19 mouse cellular contexts compared by ENCODE assay signal in genomic region chr19:10016151-10016550, GRCm38 (mm10). TPM values are rescaled to one million over a fixed set of nuclear protein-coding genes. Genes with fewer than 3 reads are reported as not detected.
A peak's percentile ranks its signal among the peaks of the same experiment; 100 is the strongest.
DNase-seq lines count a peak whose midpoint lies in the region; ATAC-seq and TF ChIP-seq lines count a peak whose summit lies in the region.
"Had no signal": no experiment of that assay in that cellular context is flagged by ENCODE, and none has a peak within 500 bp of the region (broad histone marks: within the 10 kb centered on the region; RNA-seq: fewer than 3 reads in every experiment).

No protein-coding gene starts in this region.

- H3K36me3 ChIP-seq in heart, embryonic 10.5 days = no peaks in the 10 kb centered on the region
- no peaks in the 10 kb centered on the region for H3K36me3 ChIP-seq in spleen, adult 2 months (ENCODE audit: control insufficient read depth, insufficient read depth, low read length)
- no peaks in the 10 kb centered on the region for H3K36me3 ChIP-seq in liver, embryonic 11.5 days (ENCODE audit: control insufficient read depth, insufficient read depth, low read length)
- H3K36me3 ChIP-seq: embryonic facial prominence, embryonic 15.5 days; neural tube, embryonic 12.5 days had no signal

- peak overlapping the region; percentile 74 for H3K9ac ChIP-seq in liver, embryonic 11.5 days (ENCODE audit: low read depth, low read length)
- H3K9ac ChIP-seq: embryonic facial prominence, embryonic 15.5 days; neural tube, embryonic 12.5 days had no signal

- H3K4me2 ChIP-seq in liver, embryonic 11.5 days = peak overlapping the region; percentile 100
- H3K4me2 ChIP-seq: embryonic facial prominence, embryonic 15.5 days; neural tube, embryonic 12.5 days had no signal

- H3K27me3 ChIP-seq in heart, embryonic 10.5 days (ENCODE audit: insufficient read depth, poor library complexity, severe bottlenecking) = peaks cover 4% of the 10 kb centered on the region; the same call in 1 of the 2 replicates
- H3K27me3 ChIP-seq in spleen, adult 2 months (ENCODE audit: control insufficient read depth, insufficient read depth, low read length) = peaks cover 3% of the 10 kb centered on the region; the same call in 1 of the 2 replicates
- no peaks in the 10 kb centered on the region for H3K27me3 ChIP-seq in liver, embryonic 11.5 days (replicated peaks; ENCODE audit: control insufficient read depth, insufficient read depth, low read length)
- H3K27me3 ChIP-seq: embryonic facial prominence, embryonic 15.5 days; Patski had no signal

- no peak for DNase-seq in heart, embryonic 10.5 days (ENCODE audit: low spot score)
- no peak for DNase-seq in heart, adult 9 months (ENCODE audit: low spot score in 2 of 2)
- DNase-seq in spleen, adult 2 months (ENCODE audit: low read depth in 1 of 2, low spot score in 2 of 2) = no peak
- DNase-seq in spleen, adult 18-20 months = no peak
- DNase-seq in liver, embryonic 11.5 days (ENCODE audit: low spot score) = no peak
- no peak for DNase-seq in right cerebral cortex, postnatal 4 days
- no peak for DNase-seq in kidney, postnatal 4 days
- DNase-seq: cerebellum, adult 18-20 months; kidney, adult 11 months; kidney, postnatal 36 days; layer of hippocampus, postnatal 36 days; right cerebral cortex, postnatal 25 days; thymus, postnatal 25 days had no signal

- no peak for ATAC-seq in liver, embryonic 11.5 days (replicated peaks; ENCODE audit: low FRiP score)
- ATAC-seq in CD4-positive, CD25-positive, alpha-beta regulatory T cell, adult 4 months = no peak
- ATAC-seq: forebrain, embryonic 16.5 days; lung, postnatal 0 days; Patski had no signal

- TF ChIP-seq CTCF in spleen, adult 2 months (IDR thresholded peaks at IDR 0.05; ENCODE audit: extremely low read depth, insufficient read depth, insufficient read length, insufficient replicate concordance) = no peak

- peak overlapping the region; percentile 67 for H3K4me3 ChIP-seq in heart, embryonic 10.5 days
- 0 out of 2 replicates have a peak overlapping the region, but pooled peaks have one; percentile 2 for H3K4me3 ChIP-seq in spleen, adult 2 months (ENCODE audit: extremely low read depth, insufficient read depth, insufficient read length)
- peak overlapping the region; percentile 69 for H3K4me3 ChIP-seq in liver, embryonic 11.5 days (ENCODE audit: low read depth, low read length)
- H3K4me3 ChIP-seq: embryonic facial prominence, embryonic 15.5 days; neural tube, embryonic 12.5 days had no signal

- peak overlapping the region; percentile 90 for H3K27ac ChIP-seq in heart, embryonic 10.5 days
- H3K27ac ChIP-seq in spleen, adult 2 months (ENCODE audit: insufficient read depth, low read length) = no peak overlapping the region
- peak overlapping the region; percentile 95 for H3K27ac ChIP-seq in liver, embryonic 11.5 days (ENCODE audit: low read depth, low read length)
- H3K27ac ChIP-seq: embryonic facial prominence, embryonic 15.5 days; neural tube, embryonic 12.5 days had no signal

- no peaks in the 10 kb centered on the region for H3K9me3 ChIP-seq in heart, embryonic 10.5 days
- H3K9me3 ChIP-seq in liver, embryonic 11.5 days (ENCODE audit: control insufficient read depth, low read length) = no peaks in the 10 kb centered on the region
- H3K9me3 ChIP-seq: embryonic facial prominence, embryonic 15.5 days; neural tube, embryonic 12.5 days had no signal

- H3K4me1 ChIP-seq in heart, embryonic 10.5 days = peaks cover 68% of the 10 kb centered on the region
- H3K4me1 ChIP-seq in spleen, adult 2 months (ENCODE audit: control insufficient read depth, insufficient read depth, insufficient read length) = peaks cover 6% of the 10 kb centered on the region
- H3K4me1 ChIP-seq in liver, embryonic 11.5 days (replicated peaks; ENCODE audit: control insufficient read depth, insufficient read depth, low read length) = peaks cover 77% of the 10 kb centered on the region

- 61% methylated on average over 4 of the region's 4 CpGs for WGBS in heart, embryonic 10.5 days
- WGBS in spleen, adult 2 months = 89% methylated on average over 4 of the region's 4 CpGs
- WGBS in liver, embryonic 11.5 days = 52% methylated on average over 4 of the region's 4 CpGs

- no peak for TF ChIP-seq POLR2A in spleen, adult 2 months (IDR thresholded peaks at IDR 0.05; ENCODE audit: low read depth, low read length)

RNA-seq across cellular contexts. Expression of gene Rab3il1, which starts 14.7 kb away (rescaled TPM):
- 51.5 and 57.6 TPM in 2 replicates for polyA plus RNA-seq in heart, embryonic 10.5 days (2016; fragmentation: Nextera tagmentation; extraction: Ambion mirVana)
- 73.5 and 77.8 TPM in 2 replicates for polyA plus RNA-seq in spleen, adult 2 months (2012; rRNA removed)
- polyA plus RNA-seq in liver, embryonic 11.5 days (2014; fragmentation: Nextera tagmentation; extraction: Ambion mirVana) = 133 and 137 TPM in 2 replicates
- not detected for polyA plus RNA-seq in CD4-positive, CD25-positive, alpha-beta regulatory T cell, adult 4 months (2017; shearing (Covaris generic))

RNA-seq across cellular contexts. Expression of gene Best1, which starts 14.7 kb away (rescaled TPM):
- polyA plus RNA-seq in heart, embryonic 10.5 days (2016; fragmentation: Nextera tagmentation; extraction: Ambion mirVana) = 0.73 and 0.95 TPM in 2 replicates
- 0.14 and 0.20 TPM in 2 replicates for polyA plus RNA-seq in spleen, adult 2 months (2012; rRNA removed)
- polyA plus RNA-seq in liver, embryonic 11.5 days (2014; fragmentation: Nextera tagmentation; extraction: Ambion mirVana) = 0.31 and 0.59 TPM in 2 replicates
- under 1 TPM; 0.29 to 0.31 TPM for polyA plus RNA-seq in CD4-positive, CD25-positive, alpha-beta regulatory T cell, adult 4 months (2017; shearing (Covaris generic))
- polyA plus RNA-seq: Patski had no signal

RNA-seq across cellular contexts. Expression of gene Fads3, which starts 25.2 kb away (rescaled TPM):
- polyA plus RNA-seq in heart, embryonic 10.5 days (2016; fragmentation: Nextera tagmentation; extraction: Ambion mirVana) = 16.5 and 19.0 TPM in 2 replicates
- polyA plus RNA-seq in spleen, adult 2 months (2012; rRNA removed) = 22.0 and 24.3 TPM in 2 replicates
- polyA plus RNA-seq in liver, embryonic 11.5 days (2014; fragmentation: Nextera tagmentation; extraction: Ambion mirVana) = 7.2 and 7.3 TPM in 2 replicates
- polyA plus RNA-seq in CD4-positive, CD25-positive, alpha-beta regulatory T cell, adult 4 months (2017; shearing (Covaris generic)) = not detected

RNA-seq across cellular contexts. Expression of gene Fth1, which starts 35.8 kb away (rescaled TPM):
- 1,706 and 1,823 TPM in 2 replicates for polyA plus RNA-seq in heart, embryonic 10.5 days (2016; fragmentation: Nextera tagmentation; extraction: Ambion mirVana)
- 3,609 and 4,045 TPM in 2 replicates for polyA plus RNA-seq in spleen, adult 2 months (2012; rRNA removed)
- 3,796 and 3,887 TPM in 2 replicates for polyA plus RNA-seq in liver, embryonic 11.5 days (2014; fragmentation: Nextera tagmentation; extraction: Ambion mirVana)
- polyA plus RNA-seq in CD4-positive, CD25-positive, alpha-beta regulatory T cell, adult 4 months (2017; shearing (Covaris generic)) = 1,000 to 10,000 TPM; 2,170 to 2,387 TPM

Comparison
In these comparisons a context has a peak if more than half of its experiments do, and no peak if none do; other contexts are left out.
1. H3K4me3 ChIP-seq: peak in every context shown above with its lines; median percentile 69 in liver, embryonic 11.5 days; 67 in heart, embryonic 10.5 days; 2 in spleen, adult 2 months.
2. RNA of gene Rab3il1, which starts 14.7 kb away (polyA plus RNA-seq): 133 to 137 TPM in liver, embryonic 11.5 days, 73.5 to 77.8 TPM in spleen, adult 2 months and 51.5 to 57.6 TPM in heart, embryonic 10.5 days; not detected in CD4-positive, CD25-positive, alpha-beta regulatory T cell, adult 4 months; every median in the first group is over 10 times any median in the second.